Mouse (Mus musculus): ENCODE data around the gene Agmo. TPM values are rescaled to one million over a fixed set of nuclear protein-coding genes. Genes with fewer than 3 reads are reported as not detected.

Gene Agmo
- total RNA-seq (2021), result 1 to 10 TPM; 3.0 to 3.3 TPM

- peak; percentile 24 to 28 for DNase-seq (ENCODE audit: low spot score in 2 of 2)
- intact Hi-C loops (cut with DNase I), result no loop called here
Observed at GRCm38 (mm10) chr12:37241566-37242021, at the start of gene Agmo. Gene Agmo (plus strand): TSS chr12:37241641.

- intact Hi-C loops (cut with DNase I), result no loop called here
- no peak for DNase-seq (ENCODE audit: low spot score in 2 of 2)
Observed at GRCm38 (mm10) chr12:37231119-37231518, 10.3 kb upstream of the Agmo start.

- intact Hi-C loops (cut with DNase I), result no loop called here
- no peak for DNase-seq (ENCODE audit: low spot score in 2 of 2)
Observed at GRCm38 (mm10) chr12:37240975-37241565, 371 bp upstream of the Agmo start.

GRCm38 (mm10) chr12:37242484-37242883, 1.0 kb downstream of the Agmo start:
- no peak for DNase-seq (ENCODE audit: low spot score in 2 of 2)
- intact Hi-C loops (cut with DNase I), result no loop called here

- no peak for DNase-seq (ENCODE audit: low spot score in 2 of 2)
Observed at GRCm38 (mm10) chr12:37244876-37245275, 3.4 kb downstream of the Agmo start.

GRCm38 (mm10) chr12:37251688-37252087, 10.2 kb downstream of the Agmo start:
- intact Hi-C loops (cut with DNase I), result no loop called here
- DNase-seq (ENCODE audit: low spot score in 2 of 2), result no peak

More at GRCm38 (mm10) chr12:37244876-37245275, 3.4 kb downstream of the Agmo start:
- intact Hi-C loops (cut with DNase I), result no loop called here

GRCm38 (mm10) chr12:37257099-37257498, 15.7 kb downstream of the Agmo start:
- intact Hi-C loops (cut with DNase I), result no loop called here

GRCm38 (mm10) chr12:37259771-37260528, 18.5 kb downstream of the Agmo start:
- intact Hi-C loops (cut with DNase I), result no loop called here
- no peak for DNase-seq (ENCODE audit: low spot score in 2 of 2)

More at GRCm38 (mm10) chr12:37257099-37257498, 15.7 kb downstream of the Agmo start:
- DNase-seq (ENCODE audit: low spot score in 2 of 2), result no peak

- no peak for DNase-seq (ENCODE audit: low spot score in 2 of 2)
- intact Hi-C loops (cut with DNase I), result no loop called here
Observed at GRCm38 (mm10) chr12:37263685-37264084, 22.2 kb downstream of the Agmo start.

- no peak for DNase-seq (ENCODE audit: low spot score in 2 of 2)
- intact Hi-C loops (cut with DNase I), result no loop called here
Observed at GRCm38 (mm10) chr12:37268636-37269152, 27.3 kb downstream of the Agmo start.

GRCm38 (mm10) chr12:37272660-37273059, 31.2 kb downstream of the Agmo start:
- intact Hi-C loops (cut with DNase I), result no loop called here
- DNase-seq (ENCODE audit: low spot score in 2 of 2), result no peak

- DNase-seq (ENCODE audit: low spot score in 2 of 2), result no peak
- intact Hi-C loops (cut with DNase I), result no loop called here
Observed at GRCm38 (mm10) chr12:37273964-37274657, 32.7 kb downstream of the Agmo start.

GRCm38 (mm10) chr12:37274658-37275019, 33.2 kb downstream of the Agmo start:
- DNase-seq (ENCODE audit: low spot score in 2 of 2), result no peak
- intact Hi-C loops (cut with DNase I), result no loop called here

GRCm38 (mm10) chr12:37306956-37307466, 65.6 kb downstream of the Agmo start:
- DNase-seq (ENCODE audit: low spot score in 2 of 2), result no peak
- intact Hi-C loops (cut with DNase I), result no loop called here

- intact Hi-C loops (cut with DNase I), result no loop called here
- DNase-seq (ENCODE audit: low spot score in 2 of 2), result no peak
Observed at GRCm38 (mm10) chr12:37310786-37311185, 69.3 kb downstream of the Agmo start.

GRCm38 (mm10) chr12:37322860-37323259, 81.4 kb downstream of the Agmo start:
- intact Hi-C loops (cut with DNase I), result no loop called here
- no peak for DNase-seq (ENCODE audit: low spot score in 2 of 2)

GRCm38 (mm10) chr12:37334987-37335386, 93.5 kb downstream of the Agmo start:
- DNase-seq (ENCODE audit: low spot score in 2 of 2), result no peak
- intact Hi-C loops (cut with DNase I), result no loop called here

- intact Hi-C loops (cut with DNase I), result no loop called here
- DNase-seq (ENCODE audit: low spot score in 2 of 2), result no peak
Observed at GRCm38 (mm10) chr12:37344225-37344624, 102.8 kb downstream of the Agmo start.

- intact Hi-C loops (cut with DNase I), result loop anchor here (2.0 kb wide), 1 partner anchor 25 kb away; no protein-coding TSS in a partner anchor
- DNase-seq (ENCODE audit: low spot score in 2 of 2), result no peak
Observed at GRCm38 (mm10) chr12:37345696-37346095, 104.3 kb downstream of the Agmo start.

GRCm38 (mm10) chr12:37392316-37392715, 150.9 kb downstream of the Agmo start:
- no peak for DNase-seq (ENCODE audit: low spot score in 2 of 2)
- intact Hi-C loops (cut with DNase I), result no loop called here

Measured in left cerebral cortex, postnatal 25 days (tissue).